Mouse (Mus musculus): Measurements from ENCODE around the gene Popdc2.

The Popdc2 gene

DNA sequence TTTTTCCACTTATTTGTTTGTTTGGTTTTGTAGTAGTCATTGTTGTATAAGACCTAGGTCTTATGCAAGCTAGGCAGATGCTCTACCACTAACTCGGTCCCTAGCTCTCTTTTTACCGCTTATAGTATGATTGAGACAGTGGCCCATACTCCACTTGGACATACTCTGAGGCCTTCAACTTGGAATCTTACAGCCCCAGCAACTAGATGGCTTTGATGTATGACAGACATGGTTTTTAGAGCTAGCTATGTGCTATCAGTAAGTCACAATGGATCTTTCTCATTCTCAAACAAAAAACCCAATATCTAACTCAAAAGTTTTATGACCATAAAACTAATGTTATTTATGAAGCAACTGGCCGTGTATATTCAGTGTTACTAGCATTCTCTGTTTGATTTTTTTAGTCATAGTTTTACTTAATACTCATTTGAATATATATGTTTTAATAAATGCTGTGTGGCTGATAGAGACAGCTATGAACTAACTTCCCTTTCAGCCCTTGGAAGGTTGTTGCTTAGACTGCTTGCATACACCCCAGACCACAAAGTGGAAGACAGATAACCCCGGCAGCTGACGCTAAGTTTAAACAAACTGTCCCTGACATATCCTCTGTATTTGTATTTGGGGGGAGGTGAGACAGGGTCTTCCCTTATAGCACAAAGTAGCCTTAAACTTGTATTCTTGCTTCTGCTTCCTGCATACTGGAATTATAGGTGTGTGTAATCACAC lies 7.7 kb upstream of the Popdc2 start:
- no peak for DNase-seq (ENCODE audit: low read depth)

DNA sequence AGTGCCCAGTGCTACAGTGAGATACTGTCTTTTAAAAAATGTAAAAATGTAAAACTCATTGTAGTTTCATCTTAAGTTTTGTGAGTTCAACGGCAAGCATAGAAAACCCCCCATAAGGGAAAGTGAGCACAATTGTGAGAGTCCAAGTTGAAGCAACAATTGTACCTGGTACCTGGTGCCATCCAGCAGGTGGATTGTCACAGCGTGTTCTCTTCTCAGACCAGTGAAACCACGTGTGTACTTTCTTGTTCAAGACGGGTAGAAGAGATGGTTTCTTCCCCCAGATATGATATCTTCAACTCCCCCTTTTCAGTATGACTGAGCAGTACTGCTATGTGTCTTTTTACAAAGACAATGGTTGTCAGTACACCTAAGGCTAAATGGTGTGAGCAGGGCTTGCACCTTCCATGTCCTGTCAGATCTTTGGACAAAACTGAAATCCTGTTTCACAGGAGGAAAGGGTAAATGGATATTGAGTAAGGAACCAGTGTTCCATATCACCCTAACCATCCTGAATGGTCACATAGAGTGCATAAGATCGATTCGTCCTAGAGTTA lies 3.7 kb upstream of the Popdc2 start:
- no peak for DNase-seq (ENCODE audit: low read depth)

DNA sequence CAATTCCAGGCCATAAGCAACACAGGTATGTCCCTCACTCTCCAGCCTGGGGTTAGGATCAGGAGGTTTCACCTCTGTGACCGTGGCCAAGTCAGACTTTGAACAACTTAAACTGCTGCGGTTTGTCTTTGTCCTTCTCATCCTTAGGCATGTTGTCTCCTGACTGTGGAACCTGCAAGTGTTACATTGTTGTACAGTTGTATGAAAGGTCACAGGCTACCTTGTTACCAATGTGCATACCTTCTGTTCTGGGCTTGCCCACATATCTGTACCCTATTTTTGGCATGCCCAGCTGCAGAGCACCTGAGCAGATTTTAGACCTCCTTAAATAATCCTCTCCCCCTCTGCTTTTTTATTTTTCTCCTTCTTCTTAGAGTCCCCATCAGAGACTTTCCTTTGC lies 2.8 kb upstream of the Popdc2 start:
- no peak for DNase-seq (ENCODE audit: low read depth)

DNA sequence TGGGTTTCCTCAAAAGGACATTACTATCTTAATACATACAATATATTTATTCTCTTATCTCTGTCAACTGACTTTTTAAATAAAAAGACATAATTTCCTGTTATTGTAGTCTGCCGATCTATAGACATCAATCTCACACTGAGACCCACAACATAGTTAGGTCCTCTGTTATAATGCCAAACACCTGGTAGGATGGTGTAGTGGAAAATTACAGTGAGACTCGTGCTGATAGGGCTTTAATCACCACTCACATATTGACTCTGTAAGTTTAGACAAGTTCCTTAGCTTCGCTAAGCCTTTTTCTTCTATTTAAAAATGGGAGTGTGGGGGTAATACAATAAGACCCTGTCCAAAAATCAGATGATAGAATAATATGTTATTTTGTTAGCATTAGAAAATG lies 2.2 kb upstream of the Popdc2 start:
- no peak for DNase-seq (ENCODE audit: low read depth)

DNA sequence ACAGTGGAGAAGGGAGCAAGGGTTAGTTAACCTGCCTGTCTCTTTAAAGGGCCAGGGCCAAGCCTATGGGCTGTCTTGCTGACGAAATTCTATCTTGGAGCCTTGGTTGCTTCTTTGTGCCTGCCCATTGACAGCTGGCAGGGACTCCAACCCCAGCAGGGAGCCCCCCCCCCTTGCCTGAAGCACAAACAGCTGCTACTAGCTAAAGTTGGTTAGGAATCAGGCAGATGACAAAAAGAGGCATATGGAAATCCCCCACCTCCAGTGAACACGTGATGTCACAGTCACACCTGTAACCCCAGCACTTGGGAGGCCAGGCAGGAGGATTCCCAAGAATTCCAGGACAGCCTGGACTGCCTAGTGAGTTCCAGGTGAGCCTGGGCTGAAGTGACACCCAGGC lies 1.7 kb upstream of the Popdc2 start:
- no peak for DNase-seq (ENCODE audit: low read depth)

DNA sequence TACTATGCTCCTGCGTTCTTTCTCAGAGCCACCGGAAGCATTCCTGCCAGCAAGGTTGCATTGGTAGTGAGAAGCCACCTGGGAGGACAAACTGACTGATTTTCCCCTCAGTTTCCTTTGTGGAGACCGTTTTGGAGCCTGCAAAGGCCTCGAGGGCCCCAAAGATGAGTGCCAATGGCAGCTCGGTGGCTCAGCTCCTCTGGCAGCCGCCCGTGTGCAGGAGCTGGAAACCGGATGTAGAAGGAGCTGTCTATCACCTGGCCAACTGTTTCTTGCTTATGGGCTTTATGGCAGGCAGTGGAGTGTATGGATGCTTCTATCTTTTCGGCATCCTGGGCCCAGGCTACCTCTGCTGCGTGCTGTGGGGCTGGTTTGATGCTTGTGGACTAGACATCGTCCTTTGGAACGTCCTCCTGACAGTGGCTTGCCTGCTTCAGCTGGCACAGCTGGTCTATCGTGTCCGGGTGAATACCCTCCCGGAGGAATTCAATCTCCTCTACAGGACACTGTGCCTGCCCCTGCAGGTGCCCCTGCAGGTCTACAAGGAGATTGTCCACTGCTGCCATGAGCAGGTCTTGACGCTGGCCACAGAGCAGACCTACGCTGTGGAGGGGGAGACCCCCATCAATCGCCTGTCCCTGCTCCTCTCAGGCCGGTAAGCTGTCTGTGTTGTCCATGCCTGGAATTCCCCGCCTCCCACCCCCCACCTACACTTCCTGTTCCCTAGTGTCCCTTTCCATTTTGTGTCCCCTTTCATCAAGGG lies 665 bp downstream of the Popdc2 start:
- no peak for DNase-seq (ENCODE audit: low read depth)

DNA sequence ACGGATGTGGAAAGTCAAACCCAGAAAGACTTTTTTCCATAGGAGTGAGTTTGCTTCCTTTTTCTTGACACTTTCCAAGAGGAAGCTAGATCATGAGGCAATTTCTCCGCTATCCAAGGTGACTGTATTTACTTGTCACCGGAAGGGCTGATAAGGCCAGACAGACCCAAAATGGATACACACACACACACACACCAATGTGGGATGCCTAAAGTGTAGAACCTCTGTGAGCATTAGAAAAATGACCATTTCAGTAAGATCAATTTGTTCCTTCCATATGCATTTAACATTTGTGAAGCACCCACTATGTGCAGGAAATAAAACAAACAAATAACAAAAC lies 1.2 kb downstream of the Popdc2 start:
- no peak for DNase-seq (ENCODE audit: low read depth)

DNA sequence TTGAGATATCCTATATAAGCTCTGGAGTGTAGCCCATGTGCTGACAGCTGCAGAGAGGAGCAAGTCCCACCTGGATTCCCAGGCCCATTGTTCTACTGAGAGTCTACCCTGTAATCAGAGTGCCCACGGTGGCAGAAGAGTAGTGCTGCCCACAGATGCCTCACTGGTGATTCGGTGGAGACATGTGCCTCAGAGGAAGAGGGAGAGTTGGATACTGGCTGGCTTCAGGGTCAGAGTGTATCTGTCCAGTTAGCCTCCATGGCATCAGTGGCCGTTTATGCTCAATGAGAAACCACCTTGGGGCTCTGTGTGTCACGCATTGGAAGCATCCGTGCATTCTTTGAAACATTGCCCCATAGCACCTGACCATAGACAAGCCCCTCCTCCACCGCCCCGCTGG lies 1.6 kb downstream of the Popdc2 start:
- DNase-seq (ENCODE audit: low read depth) = no peak

DNA sequence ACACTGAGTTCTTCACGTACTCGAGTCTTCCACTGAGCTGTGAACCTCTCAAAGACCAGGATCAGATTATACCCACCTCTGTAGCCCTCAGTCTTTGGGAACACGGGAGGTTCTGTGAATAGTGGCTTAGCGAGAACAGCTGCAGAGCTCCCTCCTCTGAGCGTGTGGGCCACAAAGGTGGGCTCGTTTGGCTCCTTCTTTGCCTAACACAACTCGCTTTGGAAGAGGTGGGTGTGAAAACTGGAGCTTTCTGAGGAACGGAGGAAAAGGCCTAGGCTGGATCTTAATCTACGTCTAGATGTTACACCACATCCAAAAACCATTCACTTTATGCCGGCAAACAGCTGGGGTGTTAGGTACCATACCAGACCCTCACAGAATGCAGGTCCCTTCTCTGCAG lies 3.4 kb downstream of the Popdc2 start:
- no peak for DNase-seq (ENCODE audit: low read depth)

DNA sequence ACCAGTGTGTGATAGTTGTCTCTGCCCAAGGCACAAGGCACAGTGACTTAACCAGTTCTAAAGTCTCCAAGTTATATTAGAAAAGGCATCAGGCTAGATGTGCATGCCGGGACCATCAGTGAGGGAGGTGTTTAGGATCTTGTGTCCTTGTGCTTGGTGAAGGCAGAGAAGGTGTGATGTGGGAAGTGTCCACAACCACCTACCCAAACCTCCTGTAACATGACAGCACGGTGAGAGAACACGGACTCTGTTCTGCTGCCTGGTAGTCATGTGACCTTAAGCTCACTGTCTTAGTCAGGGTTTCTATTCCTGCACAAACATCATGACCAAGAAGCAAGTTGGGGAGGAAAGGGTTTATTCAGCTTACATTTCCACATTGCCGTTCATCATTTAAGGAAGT lies 4.2 kb downstream of the Popdc2 start:
- no peak for DNase-seq (ENCODE audit: low read depth)

DNA sequence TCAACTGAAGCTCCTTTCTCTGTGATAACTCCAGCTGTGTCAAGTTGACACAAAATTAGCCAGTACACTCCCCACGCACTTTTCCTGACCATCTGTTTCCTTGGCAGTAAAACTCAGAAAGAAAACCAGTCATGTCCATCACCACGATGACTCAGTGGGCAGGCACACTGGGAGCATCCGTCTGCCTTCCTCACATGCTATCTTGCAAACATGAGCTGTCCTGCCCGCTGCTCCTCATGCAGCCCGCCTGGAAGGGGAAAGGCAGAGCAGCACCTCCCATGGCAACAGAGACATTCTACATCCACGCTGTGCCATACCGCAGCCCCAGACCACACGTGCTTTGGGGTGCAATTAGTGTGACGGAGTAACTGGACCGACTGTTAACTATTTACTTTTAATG lies 6.3 kb downstream of the Popdc2 start:
- no peak for DNase-seq (ENCODE audit: low read depth)

DNA sequence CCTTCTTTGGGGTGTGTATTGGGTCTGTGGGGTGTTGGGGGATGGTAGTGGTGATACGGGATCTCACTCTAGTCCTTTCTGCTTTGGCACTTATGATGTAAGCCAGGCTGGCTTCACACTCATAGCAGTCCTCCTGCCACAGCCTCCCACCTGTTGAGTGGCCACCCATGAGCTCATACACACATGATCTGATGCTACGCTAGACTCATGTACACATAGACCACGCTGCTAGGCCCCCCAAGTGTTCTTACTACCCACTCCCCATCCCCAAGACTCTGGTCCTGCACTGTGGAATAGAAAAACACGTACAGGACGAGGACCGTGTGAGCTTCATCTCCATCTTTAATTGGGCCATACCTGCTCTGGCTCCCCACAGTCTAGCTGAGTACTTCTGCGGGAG lies 7.0 kb downstream of the Popdc2 start:
- no peak for DNase-seq (ENCODE audit: low read depth)

DNA sequence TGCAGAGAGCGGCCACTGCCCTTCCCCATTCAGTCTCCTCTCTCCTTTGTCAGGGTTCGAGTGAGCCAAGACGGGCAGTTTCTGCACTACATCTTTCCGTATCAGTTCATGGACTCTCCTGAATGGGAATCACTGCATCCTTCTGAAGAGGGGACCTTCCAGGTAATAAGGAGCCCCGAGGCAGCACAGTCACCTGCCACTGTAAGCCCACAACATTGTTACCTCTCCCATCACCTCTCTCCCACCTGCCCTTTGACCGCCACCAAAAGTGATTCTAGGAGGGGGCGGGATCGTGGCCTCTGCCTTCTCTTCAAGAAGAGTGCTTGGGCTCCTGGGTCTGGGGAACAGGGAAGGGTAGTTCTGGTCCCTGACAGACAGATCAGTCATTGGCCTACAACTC lies 7.4 kb downstream of the Popdc2 start:
- DNase-seq (ENCODE audit: low read depth) = no peak

DNA sequence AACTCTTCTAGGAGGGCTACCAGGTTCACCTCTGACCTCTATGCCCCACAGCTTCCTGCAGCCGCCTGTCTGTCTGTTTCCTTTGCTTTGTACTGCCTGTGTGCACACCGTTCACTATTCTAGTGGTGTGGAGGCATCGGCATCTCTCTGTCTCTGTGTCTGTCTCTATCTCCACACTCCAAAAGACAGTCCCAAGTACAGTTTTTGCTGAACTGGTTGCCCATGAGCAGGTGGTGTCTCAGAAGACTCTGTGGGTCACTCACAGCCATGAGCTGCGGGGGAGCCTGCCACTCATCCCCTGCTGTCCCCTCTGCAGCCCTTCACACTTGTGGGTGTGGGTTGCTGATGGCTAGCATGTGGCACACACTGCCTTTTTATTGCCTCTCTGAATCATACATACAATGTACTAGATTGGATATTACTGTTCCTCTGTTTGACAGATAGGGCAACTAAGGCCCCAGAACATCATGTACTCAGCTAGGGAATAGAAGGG lies 8.0 kb downstream of the Popdc2 start:
- no peak for DNase-seq (ENCODE audit: low read depth)

DNA sequence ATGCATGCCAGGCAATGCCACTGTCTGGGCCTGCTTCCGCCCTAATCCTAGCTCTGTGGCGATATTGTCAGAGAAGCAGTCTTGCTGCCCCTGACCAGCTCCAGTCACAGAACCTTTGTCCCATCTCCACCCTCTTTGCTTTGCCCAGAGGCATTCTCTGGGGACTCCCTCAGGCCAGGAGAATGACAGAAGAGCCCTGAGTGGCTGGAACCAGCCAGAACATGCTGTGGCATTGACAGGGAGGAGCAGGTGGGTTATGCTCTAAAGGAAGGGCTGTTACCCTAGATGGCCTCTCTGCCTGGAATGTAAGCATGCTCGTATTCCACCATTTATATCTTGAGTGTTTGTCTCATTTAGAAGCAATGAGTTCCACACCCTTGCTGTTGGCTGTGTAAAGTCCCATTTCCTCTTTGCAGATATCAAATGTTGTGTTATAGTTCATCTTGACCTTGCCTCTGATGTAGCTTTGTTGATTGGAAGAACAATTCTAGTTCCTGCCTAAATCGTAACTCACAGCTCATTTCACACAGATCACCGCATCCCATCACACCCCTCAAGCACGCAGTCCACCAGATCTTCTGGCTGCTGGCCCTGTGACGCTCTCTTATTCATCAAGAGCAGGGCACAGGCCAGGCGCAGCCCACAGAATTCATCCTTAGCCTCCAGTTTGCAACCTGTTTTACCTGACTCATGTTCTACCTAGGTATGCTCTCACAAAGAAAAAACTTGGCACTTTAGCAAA lies 8.8 kb downstream of the Popdc2 start:
- no peak for DNase-seq (ENCODE audit: low read depth)

DNA sequence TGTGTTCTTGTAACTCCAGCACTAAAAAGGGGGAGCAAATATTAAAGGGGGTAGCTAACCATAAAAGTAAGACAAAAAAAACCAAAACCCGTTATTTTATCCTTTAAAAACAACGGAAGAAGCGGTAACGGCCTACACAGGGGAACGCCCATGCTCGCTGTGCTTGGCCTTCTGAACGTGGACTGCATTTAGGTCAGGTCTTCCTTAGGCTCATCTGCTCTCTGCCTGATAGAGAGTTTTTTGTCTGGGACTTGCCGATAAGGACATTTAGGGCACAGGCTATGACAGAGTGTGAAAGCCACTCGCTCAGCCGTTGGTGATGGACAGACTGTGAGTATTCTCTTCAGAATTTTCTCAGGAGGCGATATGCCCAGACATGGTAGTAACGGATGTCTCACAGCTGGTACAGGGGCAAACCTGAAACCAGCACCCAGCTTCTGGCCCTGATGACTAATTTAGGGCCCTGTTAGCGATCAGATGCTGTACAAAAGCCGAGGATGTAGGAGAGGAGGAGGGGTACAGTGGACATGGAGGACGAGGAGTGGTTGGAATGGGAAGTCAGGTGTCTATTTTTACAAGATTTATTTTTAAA lies 9.8 kb downstream of the Popdc2 start:
- peak; percentile 97 for DNase-seq (ENCODE audit: low read depth)

DNA sequence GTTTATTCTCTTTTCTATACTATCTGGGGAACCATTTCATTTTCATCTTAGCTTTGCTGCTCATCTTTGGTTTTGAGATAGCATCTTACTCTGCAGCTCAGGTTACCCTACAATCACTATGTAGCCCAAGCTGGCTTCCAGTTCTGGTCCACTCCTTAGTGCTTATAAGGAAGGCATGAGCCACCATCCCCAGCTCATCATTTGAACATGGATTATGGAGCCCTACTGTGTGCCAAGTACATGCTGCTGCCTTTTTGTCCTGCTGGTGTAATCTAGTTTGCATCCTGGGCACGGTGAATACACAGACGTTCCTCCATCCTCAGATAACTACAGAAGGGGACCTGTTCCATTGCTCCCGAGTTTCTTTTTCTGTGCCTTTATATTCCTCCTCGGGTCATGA lies 10.9 kb downstream of the Popdc2 start:
- no peak for DNase-seq (ENCODE audit: low read depth)

DNA sequence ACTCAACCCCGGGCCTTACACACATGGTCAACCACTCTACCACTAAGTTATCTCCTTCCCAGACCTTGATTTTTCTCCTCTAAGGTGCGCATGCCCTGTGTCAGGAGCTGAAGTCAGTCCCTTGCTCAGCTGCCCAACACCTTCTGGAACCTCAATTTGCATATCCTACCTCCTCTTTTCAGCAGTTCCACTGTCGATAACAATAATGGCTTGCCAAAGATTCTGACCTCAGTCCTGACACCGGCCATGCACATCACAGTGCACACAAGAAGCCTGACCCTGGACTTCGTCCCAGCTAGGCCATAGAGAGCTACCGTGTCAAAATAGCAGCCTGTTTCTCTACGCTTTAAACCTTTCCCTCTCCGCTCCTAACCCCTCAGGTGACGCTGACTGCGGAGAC lies 11.4 kb downstream of the Popdc2 start:
- no peak for DNase-seq (ENCODE audit: low read depth)

DNA sequence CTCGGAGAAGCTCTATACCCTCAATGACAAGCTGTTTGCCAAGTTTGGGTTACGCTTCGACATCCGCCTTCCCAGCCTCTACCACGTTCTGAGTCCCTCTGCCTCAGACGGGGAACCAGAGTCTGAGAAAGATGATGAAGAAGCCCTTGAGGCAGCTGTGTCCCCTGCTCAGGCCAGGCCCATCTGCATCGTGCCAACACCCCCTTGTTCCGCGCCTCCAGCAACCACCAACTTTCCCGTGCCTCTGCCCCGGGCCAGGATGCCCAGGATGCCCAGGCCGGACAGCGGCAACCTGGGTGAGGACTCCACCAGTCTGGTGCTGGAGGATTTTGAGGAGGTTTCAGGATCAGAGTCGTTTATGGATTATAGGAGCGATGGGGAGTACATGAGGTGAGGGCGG lies 11.9 kb downstream of the Popdc2 start:
- DNase-seq (ENCODE audit: low read depth) = no peak

DNA sequence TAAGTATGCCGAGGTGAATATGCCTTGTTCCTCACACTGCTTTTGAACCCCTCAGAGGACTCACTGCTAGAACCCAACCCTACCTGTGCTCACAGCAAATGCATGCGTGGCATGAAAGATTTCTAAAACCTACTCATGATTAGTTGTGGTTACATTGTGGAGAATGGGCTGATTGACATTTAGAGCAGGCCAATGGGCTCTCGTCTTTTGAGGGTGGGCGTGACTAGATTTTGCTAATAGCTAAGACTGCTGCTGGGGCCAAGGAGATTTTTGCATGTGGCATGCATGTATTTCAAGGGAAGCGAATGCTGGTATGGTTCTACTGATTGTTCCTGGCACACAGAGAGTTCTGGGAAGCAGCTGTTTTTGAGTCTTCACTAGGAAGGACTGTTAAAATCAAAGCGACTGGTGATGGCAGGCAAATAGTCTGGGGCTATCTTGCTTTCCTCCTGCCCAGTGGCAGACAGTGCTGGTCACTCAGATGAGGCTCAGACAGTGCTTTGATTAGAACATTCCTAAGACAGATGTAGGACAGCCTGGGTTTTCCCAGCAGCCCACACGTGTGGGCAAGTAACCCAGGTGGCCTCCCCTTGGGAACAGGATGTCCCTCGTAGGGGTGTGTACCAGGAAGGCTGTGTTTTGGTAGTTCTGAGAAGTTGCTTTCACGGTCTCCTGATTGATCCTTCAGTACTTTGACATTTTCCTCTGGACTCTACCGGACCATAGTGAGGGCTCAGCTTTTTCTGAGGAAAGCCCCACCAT lies 12.6 kb downstream of the Popdc2 start:
- DNase-seq (ENCODE audit: low read depth) = peak; percentile 79

DNA sequence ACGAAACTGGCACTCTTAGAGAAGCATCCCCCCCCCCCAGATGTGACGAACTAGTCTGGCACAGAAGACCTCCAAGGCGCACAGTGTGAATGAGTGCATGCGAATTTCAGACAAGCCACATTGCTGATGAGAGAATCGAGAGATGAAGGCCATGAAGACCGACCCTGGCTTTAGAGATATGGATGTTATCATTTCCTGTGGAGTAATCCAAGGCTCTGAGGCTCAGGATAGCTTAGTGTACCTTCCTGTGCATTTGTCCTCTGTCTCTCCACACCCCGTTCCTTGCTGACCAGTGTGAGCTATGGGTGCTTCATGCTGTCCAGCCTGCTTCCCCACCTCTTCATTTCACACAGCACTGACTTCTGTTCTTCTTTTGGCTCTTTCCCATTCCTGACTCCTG lies 13.2 kb downstream of the Popdc2 start:
- no peak for DNase-seq (ENCODE audit: low read depth)
